Mouse (Mus musculus): ENCODE data around the gene Baz1b. TPM values are rescaled to one million over a fixed set of nuclear protein-coding genes. Genes with fewer than 3 reads are reported as not detected.

Baz1b gene
- polyA plus RNA-seq, 1 experiment from 2014 or later: 35.3 TPM

- Histone ChIP-seq H3K4me2 (ENCODE audit: low read depth, low read length) (no peak overlapping the region), H3K9me3 (ENCODE audit: control insufficient read depth, low read length) (no peaks in the 10 kb centered on the region), H3K36me3 (ENCODE audit: control insufficient read depth, insufficient read depth, low read length) (no peaks in the 10 kb centered on the region), H3K27ac (ENCODE audit: low read length) (no peak overlapping the region), H3K27me3 (ENCODE audit: control insufficient read depth, insufficient read depth, low read depth, low read length) (no peaks in the 10 kb centered on the region), H3K9ac (ENCODE audit: low read length) (no peak overlapping the region), H3K4me3 (ENCODE audit: low read length) (no peak overlapping the region), H3K4me1 (replicated peaks; ENCODE audit: control insufficient read depth, insufficient read depth, low read length) (no peaks in the 10 kb centered on the region)
- WGBS: 77% methylated on average over 2 of the region's 2 CpGs
- no peak for ATAC-seq (ENCODE audit: low read depth)
Measured at GRCm38 (mm10) chr5:135292001-135292400, 104.9 kb downstream of the Baz1b start.

Small RNA genes lying within 50 kb of the gene (microRNA-seq; reads per million reads assigned to microRNA genes)
- gene Gm25315: not detected

Other genes starting within 250 kb of the Baz1b start
- gene Cldn4, start 240.3 kb upstream of the Baz1b start, polyA plus RNA-seq (2015; fragmentation: Nextera tagmentation; extraction: Ambion mirVana): 33.0 and 33.1 TPM in 2 replicates
- gene Cldn3, start 201.1 kb upstream of the Baz1b start, polyA plus RNA-seq (2015; fragmentation: Nextera tagmentation; extraction: Ambion mirVana): 328 and 355 TPM in 2 replicates
- 73.3 and 73.4 TPM in 2 replicates for gene Abhd11, start 178.1 kb upstream of the Baz1b start, polyA plus RNA-seq (2015; fragmentation: Nextera tagmentation; extraction: Ambion mirVana)
- 11.8 and 12.4 TPM in 2 replicates for gene Stx1a, start 163.8 kb upstream of the Baz1b start, polyA plus RNA-seq (2015; fragmentation: Nextera tagmentation; extraction: Ambion mirVana)
- 32.2 and 32.5 TPM in 2 replicates for gene Dnajc30, start 123.1 kb upstream of the Baz1b start, polyA plus RNA-seq (2015; fragmentation: Nextera tagmentation; extraction: Ambion mirVana)
- 100 and 110 TPM in 2 replicates for gene Bud23, start 122.3 kb upstream of the Baz1b start, polyA plus RNA-seq (2015; fragmentation: Nextera tagmentation; extraction: Ambion mirVana)
- 4.2 and 5.3 TPM in 2 replicates for gene Vps37d, start 109.0 kb upstream of the Baz1b start, polyA plus RNA-seq (2015; fragmentation: Nextera tagmentation; extraction: Ambion mirVana)
- 2.4 and 3.6 TPM in 2 replicates for gene Mlxipl, start 97.4 kb upstream of the Baz1b start, polyA plus RNA-seq (2015; fragmentation: Nextera tagmentation; extraction: Ambion mirVana)
- gene Tbl2, start 37.6 kb upstream of the Baz1b start, polyA plus RNA-seq (2015; fragmentation: Nextera tagmentation; extraction: Ambion mirVana): 20.6 and 22.6 TPM in 2 replicates
- gene Bcl7b, start 19.0 kb upstream of the Baz1b start, polyA plus RNA-seq (2015; fragmentation: Nextera tagmentation; extraction: Ambion mirVana): 53.3 and 56.2 TPM in 2 replicates
- 1.1 TPM in 2 replicates for gene Fzd9, start 64.0 kb downstream of the Baz1b start, polyA plus RNA-seq (2015; fragmentation: Nextera tagmentation; extraction: Ambion mirVana)
- not detected in 2 replicates for gene Fkbp6, start 162.8 kb downstream of the Baz1b start, polyA plus RNA-seq (2015; fragmentation: Nextera tagmentation; extraction: Ambion mirVana)
- not detected in 2 replicates for gene Trim50, start 166.0 kb downstream of the Baz1b start, polyA plus RNA-seq (2015; fragmentation: Nextera tagmentation; extraction: Ambion mirVana)
- gene Nsun5, start 182.7 kb downstream of the Baz1b start, polyA plus RNA-seq (2015; fragmentation: Nextera tagmentation; extraction: Ambion mirVana): 32.1 and 34.3 TPM in 2 replicates
- gene Pom121, start 207.3 kb downstream of the Baz1b start, polyA plus RNA-seq (2015; fragmentation: Nextera tagmentation; extraction: Ambion mirVana): 9.4 and 9.7 TPM in 2 replicates

All from lung, embryonic 16.5 days (tissue).